Mouse (Mus musculus) heart, adult 18-20 months (tissue): ENCODE results near the gene Ubac2. TPM values are rescaled to one million over a fixed set of nuclear protein-coding genes. Genes with fewer than 3 reads are reported as not detected.

Source experiments
- DNase-seq, 2 experiments: peaks; one replicate each; pipeline ENCODE4 v3.0.0; 2021 to 2022; ENCODE audit warnings: mixed read lengths in 1 of 2
- total RNA-seq, 2 experiments: library from RNA; stranded (reverse); gene quantifications; 2 replicates each; pipeline ENCODE4 v1.2.3; 2021

The Ubac2 gene
- total RNA-seq, 2 experiments from 2014 or later = 28.9 to 31.0 TPM

GRCm38 (mm10) chr14:121924876-121925275 is 46.5 kb downstream of the Ubac2 start:
- DNase-seq = no peak

GRCm38 (mm10) chr14:121926901-121927300 is 48.5 kb downstream of the Ubac2 start:
- DNase-seq = no peak

DNA sequence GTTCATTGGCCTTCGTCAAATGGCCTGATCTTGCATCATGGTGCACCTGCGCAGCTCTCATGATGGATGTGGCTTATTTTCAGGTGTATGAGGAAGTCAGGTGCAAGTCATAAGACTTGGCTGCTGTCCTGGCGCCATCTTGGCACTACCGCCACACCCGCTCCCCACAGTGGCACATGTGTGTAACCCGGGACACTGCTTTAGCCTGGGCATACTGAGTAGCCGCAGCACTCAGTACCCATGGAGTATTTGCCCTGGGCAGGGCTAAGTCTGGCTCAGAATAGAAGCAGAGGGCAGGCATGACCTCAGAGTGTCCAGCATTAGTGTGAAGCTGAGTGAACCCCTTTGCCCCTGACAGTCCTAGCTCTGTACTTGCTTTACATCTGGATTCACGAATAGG is 49.0 kb downstream of the Ubac2 start:
- no peak for DNase-seq

DNA sequence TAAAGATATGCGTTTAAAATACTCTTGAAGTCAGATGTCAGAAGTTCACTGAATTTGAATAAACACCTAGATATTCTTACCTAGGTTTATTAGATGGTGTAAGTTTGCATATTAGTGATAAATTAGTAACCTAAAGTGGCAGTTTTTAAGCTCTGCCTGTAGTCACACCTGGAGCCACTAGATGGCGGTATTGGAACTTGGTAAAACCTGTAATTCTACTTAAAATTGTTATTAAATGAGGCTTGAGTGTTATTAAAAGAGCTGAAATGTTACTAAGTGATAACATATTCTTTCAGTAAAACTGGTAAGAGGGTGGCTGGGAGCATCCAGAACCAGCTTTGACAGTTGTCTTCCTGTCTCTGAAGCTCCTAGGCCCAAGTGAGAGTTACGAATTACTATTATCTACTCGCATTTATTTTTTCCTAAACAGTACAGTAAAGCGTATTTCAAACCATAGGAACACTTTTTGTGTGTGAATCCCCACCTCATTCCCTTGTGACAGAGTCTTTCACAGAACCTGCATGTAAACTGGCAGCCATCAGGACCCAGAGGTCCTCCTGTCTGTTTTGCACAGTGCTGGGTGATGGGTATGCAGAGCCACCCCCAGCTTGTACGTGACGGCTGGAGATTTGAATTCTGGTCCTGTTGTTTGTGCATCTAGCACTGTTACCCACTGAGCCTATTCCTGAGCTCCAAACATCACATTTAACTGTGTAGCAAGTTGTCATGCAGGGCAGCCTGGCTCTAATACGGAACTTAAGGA is 50.1 kb downstream of the Ubac2 start:
- peak; percentile 52 to 83 for DNase-seq

DNA sequence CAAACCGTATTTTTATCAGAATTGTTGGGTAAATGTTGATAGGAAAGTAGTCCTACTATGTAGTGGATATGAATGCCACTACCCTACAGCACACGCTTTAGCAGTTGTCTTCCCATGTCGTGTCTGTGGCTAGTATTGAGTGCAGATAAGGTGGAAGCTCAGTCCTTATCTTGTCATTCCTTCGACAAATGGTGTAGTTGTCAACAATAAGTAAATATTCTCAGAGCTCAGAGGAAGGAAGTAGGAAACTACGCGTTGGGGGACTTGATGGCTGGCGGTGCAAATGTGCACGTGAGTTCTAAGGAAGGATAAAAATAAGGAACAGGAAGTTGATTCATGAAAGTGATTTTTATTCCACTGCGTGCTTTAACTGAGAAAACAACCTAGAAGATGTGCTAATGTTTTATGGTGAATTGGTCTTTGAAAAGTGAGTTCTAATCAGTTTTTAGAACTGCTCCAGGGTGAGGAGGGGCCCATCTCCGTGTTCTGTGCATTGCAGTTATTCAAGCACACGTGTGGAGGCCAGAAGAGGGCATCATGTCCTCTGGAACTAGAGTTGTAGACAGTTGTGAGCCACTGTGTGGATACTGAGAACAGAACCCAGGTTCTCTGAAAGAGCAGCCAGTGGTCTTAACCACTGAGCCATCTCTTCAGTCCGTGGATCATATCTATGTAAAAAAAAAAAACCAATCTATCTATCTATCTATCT is 51.0 kb downstream of the Ubac2 start:
- DNase-seq = peak in 1 of 2 experiments; percentile 54

- no peak for DNase-seq
These were observed 52.4 kb downstream of the Ubac2 start for GRCm38 (mm10) chr14:121930731-121931383.

DNA sequence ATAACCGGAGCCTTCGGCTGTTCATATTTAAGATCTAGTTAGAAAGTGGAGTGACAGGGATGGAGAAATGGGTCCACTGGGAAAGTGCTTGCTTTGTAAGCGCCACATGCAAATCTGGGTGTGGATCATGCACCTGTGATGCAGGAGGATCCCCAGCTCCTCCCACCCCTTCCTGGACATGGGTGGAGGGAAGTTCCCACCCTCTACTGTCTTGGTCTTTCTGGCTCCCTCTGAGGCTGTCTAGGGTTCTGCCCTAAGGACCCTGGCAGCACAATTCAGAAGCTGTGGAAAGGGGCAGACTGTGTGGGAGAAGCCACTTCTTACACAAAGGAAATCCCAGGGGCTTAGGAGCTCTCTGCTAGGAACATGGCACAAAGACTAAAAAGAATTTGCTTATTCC is 53.2 kb downstream of the Ubac2 start:
- no peak for DNase-seq

GRCm38 (mm10) chr14:121932180-121932579 is 53.8 kb downstream of the Ubac2 start:
- DNase-seq = no peak

- DNase-seq = no peak
These were observed 55.6 kb downstream of the Ubac2 start for GRCm38 (mm10) chr14:121933906-121934596.

- DNase-seq = no peak
These were observed 56.2 kb downstream of the Ubac2 start for GRCm38 (mm10) chr14:121934597-121934946.

GRCm38 (mm10) chr14:121936356-121936755 is 57.9 kb downstream of the Ubac2 start:
- no peak for DNase-seq

DNA sequence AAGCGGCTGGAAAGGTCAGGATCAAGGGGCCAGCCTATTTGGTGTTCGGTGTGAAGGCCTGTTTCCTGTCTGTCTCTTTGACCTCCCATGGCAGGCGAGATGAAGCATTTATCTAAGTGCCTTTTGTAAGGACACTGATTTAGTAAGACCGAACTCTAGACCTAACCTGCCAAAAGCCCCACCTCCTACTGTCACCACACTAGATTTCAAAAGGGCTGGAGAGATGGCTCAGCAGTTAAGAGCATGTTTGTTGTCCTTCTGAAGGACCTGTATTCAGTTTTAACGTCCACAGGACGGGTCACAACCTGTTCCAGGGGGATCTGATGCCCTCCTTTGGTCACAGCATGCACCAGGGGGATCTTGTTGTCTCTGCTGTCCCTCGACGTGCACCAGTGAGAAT is 58.4 kb downstream of the Ubac2 start:
- DNase-seq = no peak

GRCm38 (mm10) chr14:121937601-121938255 is 59.3 kb downstream of the Ubac2 start:
- DNase-seq = no peak

- DNase-seq = no peak
These were observed 60.1 kb downstream of the Ubac2 start for GRCm38 (mm10) chr14:121938256-121939191.

- no peak for DNase-seq
These were observed 61.2 kb downstream of the Ubac2 start for GRCm38 (mm10) chr14:121939582-121939981.

DNA sequence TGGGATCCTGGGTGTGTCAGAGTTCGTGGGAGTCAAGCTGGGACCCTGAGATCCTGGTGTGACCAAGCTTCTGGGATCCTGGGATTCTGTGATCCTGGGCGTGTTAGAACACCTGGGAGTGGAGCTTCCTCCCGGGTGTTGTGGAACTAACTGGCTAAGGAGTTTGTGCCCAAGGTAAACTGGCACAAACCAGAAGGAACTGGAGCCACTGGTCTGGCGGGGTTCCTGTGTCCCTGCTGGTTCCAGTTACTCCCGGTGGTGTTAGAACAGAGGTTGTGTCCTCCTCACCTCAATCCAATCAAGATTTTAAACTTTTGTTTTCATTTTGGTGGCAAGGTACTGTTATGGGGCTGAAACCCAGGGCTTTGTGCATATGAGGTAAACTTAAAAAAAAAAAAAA is 67.7 kb downstream of the Ubac2 start:
- DNase-seq = no peak

- no peak for DNase-seq
These were observed 68.3 kb downstream of the Ubac2 start for GRCm38 (mm10) chr14:121946728-121947127.

DNA sequence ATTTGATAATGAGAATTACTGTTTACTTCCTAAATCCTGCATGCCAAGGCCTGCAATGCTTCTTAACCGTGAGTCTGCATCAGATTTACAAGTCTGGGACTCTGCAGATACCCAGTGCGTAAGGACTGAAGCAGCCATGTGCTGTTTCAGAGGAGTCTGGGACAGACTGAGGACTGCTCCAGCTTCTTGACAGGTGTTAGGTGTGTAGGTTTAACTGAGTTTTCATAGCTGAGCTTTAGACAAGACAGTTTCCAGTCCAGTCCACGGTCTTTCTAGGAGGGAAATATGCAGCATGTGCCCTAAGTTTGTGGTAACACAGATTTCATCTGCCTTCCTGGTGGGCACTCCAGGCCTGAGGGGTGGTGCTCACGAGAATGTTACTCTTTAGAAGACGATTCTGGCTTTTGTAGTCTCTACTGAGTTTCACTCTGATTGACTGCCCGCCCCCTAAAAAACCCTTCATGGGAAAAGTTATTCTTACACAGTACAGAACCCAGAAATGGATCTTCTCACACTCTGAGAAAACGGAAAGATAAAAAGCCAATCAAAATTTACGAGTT is 68.9 kb downstream of the Ubac2 start:
- no peak for DNase-seq

DNA sequence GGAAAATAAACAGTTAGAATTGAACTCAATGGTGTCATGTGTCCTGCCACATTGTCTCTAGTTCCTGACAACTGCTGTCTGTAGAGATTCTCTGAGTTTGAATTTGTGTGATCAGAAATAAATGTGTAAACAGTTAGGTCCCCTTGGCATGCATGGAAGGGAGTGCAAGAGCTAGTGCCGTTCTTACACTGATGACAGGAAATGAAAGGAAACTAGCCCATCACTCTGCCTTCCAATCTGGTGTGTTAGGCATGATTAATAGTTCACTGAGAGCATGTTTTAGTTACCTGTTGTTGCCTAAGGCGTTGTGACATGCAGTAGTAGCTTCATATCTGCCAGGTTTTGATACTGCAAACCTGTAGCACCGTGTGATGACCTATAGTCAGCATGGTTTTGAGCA is 69.5 kb downstream of the Ubac2 start:
- DNase-seq = no peak

- DNase-seq = no peak
These were observed 71.0 kb downstream of the Ubac2 start for GRCm38 (mm10) chr14:121949436-121949835.

GRCm38 (mm10) chr14:121949897-121950296 is 71.5 kb downstream of the Ubac2 start:
- no peak for DNase-seq
